Mouse (Mus musculus) neural tube, embryonic 12.5 days (tissue): ENCODE measurements around the gene Ezh1. TPM values are rescaled to one million over a fixed set of nuclear protein-coding genes. Genes with fewer than 3 reads are reported as not detected.
A peak's percentile ranks its signal among the peaks of the same experiment; 100 is the strongest.

Experiments
- ATAC-seq: fragments of 200-750 bp; cut with Nextera tagmentation; 2 replicates; pipeline ENCODE4 v1.8.0; 2017; ENCODE audit warnings: low read depth, mild to moderate bottlenecking, moderate TSS enrichment, moderate library complexity; ENCODE audit not compliant: low FRiP score
- H3K27ac ChIP-seq: fragments of 300-500 bp; sonication (generic); 2 replicates; pipeline ENCODE4 v1.5.1; 2016
- H3K27me3 ChIP-seq: fragments of 300-500 bp; sonication (generic); replicated peaks from 2 replicates; pipeline ENCODE4 v1.6.1; 2016; ENCODE audit warnings: mild to moderate bottlenecking
- H3K36me3 ChIP-seq: fragments of 300-500 bp; sonication (generic); 2 replicates; pipeline ENCODE4 v1.6.1; 2016; ENCODE audit warnings: mild to moderate bottlenecking
- H3K4me1 ChIP-seq: fragments of 300-500 bp; sonication (generic); 2 replicates; pipeline ENCODE4 v1.6.1; 2016
- H3K4me2 ChIP-seq: fragments of 300-500 bp; sonication (generic); replicated peaks from 2 replicates; pipeline ENCODE4 v1.6.1; 2016; ENCODE audit warnings: mild to moderate bottlenecking
- H3K4me3 ChIP-seq: fragments of 300-500 bp; sonication (generic); 2 replicates; pipeline ENCODE4 v1.5.1; 2016
- H3K9ac ChIP-seq: fragments of 300-500 bp; sonication (generic); 2 replicates; pipeline ENCODE4 v1.6.1; 2016; ENCODE audit warnings: mild to moderate bottlenecking
- H3K9me3 ChIP-seq: fragments of 300-500 bp; sonication (generic); 2 replicates; pipeline ENCODE4 v1.6.1; 2016; ENCODE audit warnings: mild to moderate bottlenecking
- WGBS: fragments of 180-500 bp; shearing (Covaris S2); methylation state at CpG from one replicate; pipeline ENCODE4 v1.1.7; 2016; 5-methylcytosine and 5-hydroxymethylcytosine counted together
- polyA plus RNA-seq: library from polyadenylated mRNA; unstranded; fragments of >200 nt; fragmentation: Nextera tagmentation; extraction: Ambion mirVana; gene quantifications from 2 replicates; pipeline ENCODE4 v1.2.1, GENCODE M21; 2016

The Ezh1 gene
- polyA plus RNA-seq, 1 experiment from 2014 or later: 14.3 TPM

- Histone ChIP-seq H3K4me3 (no peak overlapping the region), H3K27ac (no peak overlapping the region), H3K27me3 (no peaks in the 10 kb centered on the region), H3K36me3 (peaks cover 9% of the 10 kb centered on the region; the same call in 1 of the 2 replicates), H3K4me1 (peaks cover 25% of the 10 kb centered on the region), H3K9ac (no peak overlapping the region), H3K9me3 (no peaks in the 10 kb centered on the region), H3K4me2 (no peak overlapping the region)
- no peak for ATAC-seq
- 93% methylated on average over 5 of the region's 5 CpGs for WGBS
These were observed 32.1 kb downstream of the Ezh1 start for GRCm38 (mm10) chr11:101194137-101194536.

- Histone ChIP-seq H3K9me3 (no peaks in the 10 kb centered on the region), H3K27me3 (no peaks in the 10 kb centered on the region), H3K4me2 (no peak overlapping the region), H3K4me3 (no peak overlapping the region), H3K9ac (no peak overlapping the region), H3K27ac (no peak overlapping the region), H3K4me1 (peaks cover 26% of the 10 kb centered on the region), H3K36me3 (peaks cover 5% of the 10 kb centered on the region; the same call in 1 of the 2 replicates)
- 86% methylated on average over 7 of the region's 7 CpGs for WGBS
- no peak for ATAC-seq
These were observed 33.2 kb downstream of the Ezh1 start for GRCm38 (mm10) chr11:101193076-101193475.

- H3K36me3 ChIP-seq: peaks cover 3% of the 10 kb centered on the region; the same call in 1 of the 2 replicates
- 95% methylated on average over 6 of the region's 6 CpGs for WGBS
These were observed 33.6 kb downstream of the Ezh1 start for GRCm38 (mm10) chr11:101192646-101193045.

GRCm38 (mm10) chr11:101191919-101192470, 34.3 kb downstream of the Ezh1 start:
- H3K27me3 ChIP-seq: no peaks in the 10 kb centered on the region
- H3K4me1 ChIP-seq: peaks cover 26% of the 10 kb centered on the region
- H3K4me3 ChIP-seq: no peak overlapping the region
- no peak overlapping the region for H3K4me2 ChIP-seq
- no peaks in the 10 kb centered on the region for H3K9me3 ChIP-seq
- H3K27ac ChIP-seq: no peak overlapping the region
- ATAC-seq: no peak
- H3K36me3 ChIP-seq: peaks cover 3% of the 10 kb centered on the region; the same call in 1 of the 2 replicates
- H3K9ac ChIP-seq: no peak overlapping the region
- 83% methylated on average over 4 of the region's 4 CpGs for WGBS

More at GRCm38 (mm10) chr11:101192646-101193045, 33.6 kb downstream of the Ezh1 start:
- Histone ChIP-seq H3K9me3 (no peaks in the 10 kb centered on the region), H3K27ac (no peak overlapping the region; the same call in 1 of the 2 replicates), H3K4me1 (peaks cover 26% of the 10 kb centered on the region), H3K27me3 (no peaks in the 10 kb centered on the region), H3K4me2 (no peak overlapping the region), H3K4me3 (no peak overlapping the region), H3K9ac (no peak overlapping the region)
- no peak for ATAC-seq

GRCm38 (mm10) chr11:101190913-101191907, 35.1 kb downstream of the Ezh1 start:
- no peak for ATAC-seq
- H3K4me1 ChIP-seq: peaks cover 26% of the 10 kb centered on the region
- WGBS: 39% methylated on average over 17 of the region's 17 CpGs
- H3K27me3 ChIP-seq: no peaks in the 10 kb centered on the region
- H3K27ac ChIP-seq: no peak overlapping the region
- peaks cover 3% of the 10 kb centered on the region; the same call in 1 of the 2 replicates for H3K36me3 ChIP-seq
- H3K9ac ChIP-seq: 0 out of 2 replicates have a peak overlapping the region, but pooled peaks have one; percentile 33
- H3K4me2 ChIP-seq: no peak overlapping the region
- H3K9me3 ChIP-seq: no peaks in the 10 kb centered on the region
- H3K4me3 ChIP-seq: no peak overlapping the region

- H3K4me2 ChIP-seq: 0 out of 2 replicates have a peak overlapping the region, but pooled peaks have one; percentile 9
- no peaks in the 10 kb centered on the region for H3K9me3 ChIP-seq
- 0 out of 2 replicates have a peak overlapping the region, but pooled peaks have one; percentile 33 for H3K9ac ChIP-seq
- H3K4me3 ChIP-seq: no peak overlapping the region
- peaks cover 26% of the 10 kb centered on the region for H3K4me1 ChIP-seq
- peak; percentile 27; the same call in 1 of the 2 replicates for ATAC-seq
- H3K27me3 ChIP-seq: no peaks in the 10 kb centered on the region
- peak overlapping the region; percentile 59 for H3K27ac ChIP-seq
- 27% methylated on average over 8 of the region's 8 CpGs for WGBS
- H3K36me3 ChIP-seq: 0 out of 2 replicates have a peak, but pooled peaks cover 3% of the 10 kb centered on the region
These were observed 35.9 kb downstream of the Ezh1 start for GRCm38 (mm10) chr11:101190181-101190912.

- peak overlapping the region; percentile 64; the same call in 1 of the 2 replicates for H3K27ac ChIP-seq
- H3K9me3 ChIP-seq: no peaks in the 10 kb centered on the region
- 13% methylated on average over 6 of the region's 6 CpGs for WGBS
- 0 out of 2 replicates have a peak overlapping the region, but pooled peaks have one; percentile 17 for H3K9ac ChIP-seq
- peak overlapping the region; percentile 16; the same call in 1 of the 2 replicates for H3K4me2 ChIP-seq
- no peak overlapping the region for H3K4me3 ChIP-seq
- H3K27me3 ChIP-seq: no peaks in the 10 kb centered on the region
- H3K36me3 ChIP-seq: no peaks in the 10 kb centered on the region
- peaks cover 26% of the 10 kb centered on the region for H3K4me1 ChIP-seq
- peak; percentile 78; the same call in 1 of the 2 replicates for ATAC-seq
These were observed 36.6 kb downstream of the Ezh1 start for GRCm38 (mm10) chr11:101189495-101190180.

GRCm38 (mm10) chr11:101188166-101188805, 38.0 kb downstream of the Ezh1 start:
- H3K36me3 ChIP-seq: no peaks in the 10 kb centered on the region
- H3K9ac ChIP-seq: no peak overlapping the region
- 83% methylated on average over 11 of the region's 11 CpGs for WGBS
- no peak overlapping the region for H3K27ac ChIP-seq
- no peak overlapping the region for H3K4me2 ChIP-seq
- no peak overlapping the region for H3K4me3 ChIP-seq
- no peaks in the 10 kb centered on the region for H3K9me3 ChIP-seq
- H3K4me1 ChIP-seq: peaks cover 26% of the 10 kb centered on the region
- H3K27me3 ChIP-seq: no peaks in the 10 kb centered on the region; the same call in 1 of the 2 replicates
- no peak for ATAC-seq

- 92% methylated on average over 5 of the region's 5 CpGs for WGBS
These were observed 38.7 kb downstream of the Ezh1 start for GRCm38 (mm10) chr11:101187541-101187940.

GRCm38 (mm10) chr11:101186526-101187247, 39.6 kb downstream of the Ezh1 start:
- WGBS: 89% methylated on average over 27 of the region's 27 CpGs
- Histone ChIP-seq H3K4me2 (no peak overlapping the region), H3K4me1 (peaks cover 26% of the 10 kb centered on the region), H3K4me3 (no peak overlapping the region), H3K27ac (no peak overlapping the region), H3K27me3 (no peaks in the 10 kb centered on the region; the same call in 1 of the 2 replicates), H3K36me3 (no peaks in the 10 kb centered on the region), H3K9ac (no peak overlapping the region), H3K9me3 (no peaks in the 10 kb centered on the region)
- ATAC-seq: no peak

More at GRCm38 (mm10) chr11:101187541-101187940, 38.7 kb downstream of the Ezh1 start:
- no peaks in the 10 kb centered on the region; the same call in 1 of the 2 replicates for H3K27me3 ChIP-seq
- H3K4me2 ChIP-seq: no peak overlapping the region
- H3K9me3 ChIP-seq: no peaks in the 10 kb centered on the region
- H3K4me1 ChIP-seq: peaks cover 26% of the 10 kb centered on the region
- no peak overlapping the region for H3K27ac ChIP-seq
- no peak for ATAC-seq
- no peaks in the 10 kb centered on the region for H3K36me3 ChIP-seq
- H3K9ac ChIP-seq: no peak overlapping the region
- H3K4me3 ChIP-seq: no peak overlapping the region
